Mouse (Mus musculus) stomach, embryonic 14.5 days (tissue): ENCODE data around the gene Ccdc114. TPM values are rescaled to one million over a fixed set of nuclear protein-coding genes. Genes with fewer than 3 reads are reported as not detected.
"Not testable (repeated sequence)": the region's sequence is repeated elsewhere in the genome, so short reads cannot be mapped to it uniquely, and the experiment has no call there.

Source experiments
- ATAC-seq: fragments of 200-750 bp; cut with Nextera tagmentation; 2 replicates; pipeline ENCODE4 v1.8.0; 2017; ENCODE audit warnings: low read depth, moderate TSS enrichment; ENCODE audit not compliant: insufficient number of reproducible peaks, insufficient read depth, low FRiP score
- H3K27ac ChIP-seq: fragments of 300-500 bp; sonication (generic); 2 replicates; pipeline ENCODE4 v1.5.1; 2014; ENCODE audit warnings: mild to moderate bottlenecking, low read length, moderate library complexity, mixed read lengths
- H3K27me3 ChIP-seq: fragments of 300-500 bp; sonication (generic); 2 replicates; pipeline ENCODE4 v1.6.1; 2014; ENCODE audit warnings: low read length, control low read depth, mixed read lengths; ENCODE audit not compliant: control insufficient read depth, insufficient read depth
- H3K36me3 ChIP-seq: fragments of 300-500 bp; sonication (generic); 2 replicates; pipeline ENCODE4 v1.6.1; 2014; ENCODE audit warnings: mild to moderate bottlenecking, control low read depth, low read length, moderate library complexity, mixed read lengths; ENCODE audit not compliant: control insufficient read depth, insufficient read depth
- H3K4me1 ChIP-seq: fragments of 300-500 bp; sonication (generic); 2 replicates; pipeline ENCODE4 v1.6.1; 2014; ENCODE audit warnings: low read length, control low read depth, mixed read lengths; ENCODE audit not compliant: control insufficient read depth, insufficient read depth
- H3K4me2 ChIP-seq: fragments of 300-500 bp; sonication (generic); replicated peaks from 2 replicates; pipeline ENCODE4 v1.6.1; 2014; ENCODE audit warnings: low read depth, low read length, control low read depth
- H3K4me3 ChIP-seq: fragments of 300-500 bp; sonication (generic); 2 replicates; pipeline ENCODE4 v1.5.1; 2014; ENCODE audit warnings: low read depth, low read length, control low read depth
- H3K9ac ChIP-seq: fragments of 300-500 bp; sonication (generic); replicated peaks from 2 replicates; pipeline ENCODE4 v1.6.1; 2014; ENCODE audit warnings: low read depth, mild to moderate bottlenecking, control low read depth, low read length, moderate library complexity, mixed read lengths
- H3K9me3 ChIP-seq: fragments of 300-500 bp; sonication (generic); 2 replicates; pipeline ENCODE4 v1.6.1; 2016; ENCODE audit warnings: low read depth, low read length, control low read depth; ENCODE audit not compliant: control insufficient read depth
- WGBS: fragments of 180-500 bp; shearing (Covaris S2); extraction: QIAGEN DNeasy Blood & Tissue Kit; methylation state at CpG from one replicate; pipeline ENCODE4 v1.1.7; 2014; 5-methylcytosine and 5-hydroxymethylcytosine counted together
- polyA plus RNA-seq: library from polyadenylated mRNA; unstranded; fragments of >200 nt; fragmentation: Nextera tagmentation; extraction: Ambion mirVana; gene quantifications from 2 replicates; pipeline ENCODE4 v1.2.1, GENCODE M21; 2014

The Ccdc114 gene
- 3.4 and 3.5 TPM in 2 replicates for polyA plus RNA-seq

DNA sequence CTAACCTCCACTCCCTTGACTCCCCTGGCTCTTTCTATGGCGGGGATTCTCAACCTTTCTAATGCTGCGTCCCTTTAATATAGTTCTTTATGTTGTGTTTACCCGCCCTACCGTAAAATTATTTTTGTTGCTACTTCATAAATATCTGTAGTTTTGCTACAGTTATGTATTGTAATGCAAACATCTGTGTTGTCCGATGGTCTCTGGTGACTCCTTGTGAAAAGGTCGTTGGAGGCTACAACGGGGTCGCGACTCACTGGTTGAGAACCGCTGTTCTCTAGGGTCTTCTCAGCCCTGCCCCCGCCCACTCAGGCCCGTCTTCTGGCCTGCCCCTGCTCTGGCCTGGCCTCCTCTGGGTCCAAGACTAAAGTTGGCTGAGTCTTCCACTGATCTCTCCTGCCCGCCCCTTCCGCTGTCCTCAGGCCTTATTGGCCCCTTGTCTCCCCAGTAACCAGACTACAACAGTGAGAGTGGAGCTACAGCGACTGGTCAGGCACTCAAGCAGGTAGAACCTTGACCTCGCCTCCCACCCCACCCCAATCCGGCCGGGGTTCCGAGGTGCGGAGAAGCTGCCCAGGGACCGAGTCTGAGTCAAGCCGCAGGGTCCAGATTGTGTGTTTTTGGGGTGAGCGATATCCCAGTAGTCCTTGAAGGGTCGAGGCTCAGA, at the start of gene Ccdc114:
Ccdc114 (plus strand) TSS at position 311 of the 667 bp plus-strand sequence.
- WGBS, result 8% methylated on average over 24 of the region's 24 CpGs
- Histone ChIP-seq H3K4me1 (peaks cover 35% of the 10 kb centered on the region), H3K4me3 (peak within 1 kb of the TSS; percentile 35), H3K27ac (peak within 1 kb of the TSS; percentile 96), H3K36me3 (peaks cover 3% of the 10 kb centered on the region; the same call in 1 of the 2 replicates), H3K4me2 (peak within 1 kb of the TSS; percentile 50), H3K9ac (peak within 1 kb of the TSS; percentile 18; the same call in 1 of the 2 replicates), H3K9me3 (no peaks in the 10 kb centered on the region), H3K27me3 (no peaks in the 10 kb centered on the region)
- peak; percentile 44; the same call in 1 of the 2 replicates for ATAC-seq

- no peaks in the 10 kb centered on the region for H3K27me3 ChIP-seq
- H3K27ac ChIP-seq, result no peak overlapping the region
- WGBS, result 94% methylated on average over 7 of the region's 7 CpGs
- no peak overlapping the region for H3K4me3 ChIP-seq
- H3K9ac ChIP-seq, result no peak overlapping the region
- no peak overlapping the region for H3K4me2 ChIP-seq
- H3K4me1 ChIP-seq, result peaks cover 15% of the 10 kb centered on the region; the same call in 1 of the 2 replicates
- H3K36me3 ChIP-seq, result peaks cover 61% of the 10 kb centered on the region
- no peaks in the 10 kb centered on the region for H3K9me3 ChIP-seq
- no peak for ATAC-seq
These were observed 47.0 kb upstream of the Ccdc114 start for GRCm38 (mm10) chr7:45876895-45877294.

DNA sequence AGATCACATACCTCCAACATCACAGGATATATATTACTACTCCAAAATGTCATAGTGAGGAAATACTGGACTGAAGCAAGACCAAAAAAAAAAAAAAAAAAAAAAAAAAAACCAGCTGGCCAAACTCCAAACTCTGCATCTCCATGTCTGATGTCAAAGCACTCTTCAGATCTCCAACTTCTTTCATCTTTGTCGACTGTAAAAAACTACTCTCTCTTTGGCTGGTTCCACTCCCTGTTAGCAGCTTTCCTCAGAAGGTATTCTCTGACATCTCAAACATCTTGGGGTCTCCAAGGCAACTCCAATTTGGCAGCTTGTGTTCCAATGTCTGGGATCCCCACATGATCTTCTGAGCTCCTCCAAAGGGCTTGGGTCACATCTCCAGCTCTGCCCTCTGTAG, 45.6 kb upstream of the Ccdc114 start, which contains the start of gene Grin2d:
Grin2d (minus strand) TSS at position 101 of the 400 bp plus-strand sequence.
- not testable (repeated sequence) for H3K27ac ChIP-seq, H3K4me3 ChIP-seq, H3K9ac ChIP-seq, ATAC-seq, H3K27me3 ChIP-seq, H3K9me3 ChIP-seq, H3K4me2 ChIP-seq
- Histone ChIP-seq H3K36me3 (peaks cover 75% of the 10 kb centered on the region), H3K4me1 (peaks cover 15% of the 10 kb centered on the region; the same call in 1 of the 2 replicates)
- WGBS, result 97% methylated on average over 1 of the region's 1 CpGs

- WGBS, result 95% methylated on average over 4 of the region's 4 CpGs
These were observed 43.3 kb upstream of the Ccdc114 start for GRCm38 (mm10) chr7:45880531-45880930.

GRCm38 (mm10) chr7:45881011-45881410, 42.9 kb upstream of the Ccdc114 start:
- no peaks in the 10 kb centered on the region for H3K4me1 ChIP-seq
- peaks cover 77% of the 10 kb centered on the region for H3K36me3 ChIP-seq
- ATAC-seq, result no peak
- no peak overlapping the region for H3K4me2 ChIP-seq
- WGBS, result 91% methylated on average over 2 of the region's 2 CpGs
- H3K4me3 ChIP-seq, result no peak overlapping the region
- no peaks in the 10 kb centered on the region for H3K27me3 ChIP-seq
- no peak overlapping the region for H3K9ac ChIP-seq
- no peak overlapping the region for H3K27ac ChIP-seq
- no peaks in the 10 kb centered on the region for H3K9me3 ChIP-seq

More at GRCm38 (mm10) chr7:45880531-45880930, 43.3 kb upstream of the Ccdc114 start:
- Histone ChIP-seq H3K27me3 (no peaks in the 10 kb centered on the region), H3K4me1 (no peaks in the 10 kb centered on the region), H3K9me3 (no peaks in the 10 kb centered on the region), H3K4me3 (no peak overlapping the region), H3K36me3 (peaks cover 82% of the 10 kb centered on the region), H3K27ac (no peak overlapping the region), H3K9ac (no peak overlapping the region), H3K4me2 (no peak overlapping the region)
- no peak for ATAC-seq

DNA sequence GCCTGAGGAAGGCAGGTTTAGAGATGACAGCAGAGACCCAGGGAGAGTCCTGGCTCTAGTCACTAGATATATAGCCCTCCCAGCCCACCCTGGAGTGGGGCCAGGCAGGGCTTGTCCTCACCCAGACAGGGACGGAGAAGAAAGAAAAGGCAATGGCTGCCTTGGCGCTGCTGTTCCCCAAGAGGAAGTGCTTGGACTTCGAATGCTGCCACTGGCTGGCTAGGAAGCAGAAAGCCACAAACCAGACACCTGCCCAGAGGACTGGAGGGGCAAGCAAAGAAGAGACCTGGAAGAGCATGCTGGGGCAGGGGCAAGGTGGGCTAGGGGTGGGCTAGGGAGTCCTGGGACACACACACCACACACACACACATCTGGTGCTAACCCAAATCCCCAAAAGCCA, 36.6 kb upstream of the Ccdc114 start:
- no peaks in the 10 kb centered on the region for H3K27me3 ChIP-seq
- H3K9me3 ChIP-seq, result no peaks in the 10 kb centered on the region
- no peak overlapping the region for H3K27ac ChIP-seq
- no peaks in the 10 kb centered on the region for H3K4me1 ChIP-seq
- no peak overlapping the region for H3K4me3 ChIP-seq
- no peak for ATAC-seq
- 52% methylated on average over 3 of the region's 3 CpGs for WGBS
- H3K4me2 ChIP-seq, result no peak overlapping the region
- H3K36me3 ChIP-seq, result peaks cover 28% of the 10 kb centered on the region
- no peak overlapping the region for H3K9ac ChIP-seq

DNA sequence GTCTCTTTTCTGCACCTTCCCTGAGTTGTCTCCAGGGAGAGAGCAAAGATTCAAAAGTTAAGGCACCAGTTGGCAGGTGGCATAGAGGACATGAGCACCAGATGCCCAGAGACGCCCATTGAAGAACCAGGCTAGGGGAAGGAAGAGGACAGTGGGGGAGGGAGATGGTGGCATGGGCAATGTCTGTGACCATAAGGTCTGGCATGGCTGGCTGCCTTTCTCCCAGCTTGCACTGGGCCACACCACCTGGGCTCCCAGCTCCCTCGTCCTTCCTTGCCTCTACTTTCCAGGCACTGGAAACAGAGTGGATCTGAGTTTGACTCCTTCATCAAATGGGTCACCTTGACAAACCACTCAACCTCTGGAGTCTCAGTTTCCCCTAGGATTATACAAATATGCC, 31.2 kb upstream of the Ccdc114 start:
- H3K4me2 ChIP-seq, result no peak overlapping the region
- H3K4me3 ChIP-seq, result no peak overlapping the region
- ATAC-seq, result no peak
- H3K9ac ChIP-seq, result no peak overlapping the region
- H3K4me1 ChIP-seq, result peaks cover 6% of the 10 kb centered on the region; the same call in 1 of the 2 replicates
- no peaks in the 10 kb centered on the region for H3K36me3 ChIP-seq
- H3K27me3 ChIP-seq, result no peaks in the 10 kb centered on the region
- 74% methylated on average over 2 of the region's 2 CpGs for WGBS
- no peak overlapping the region for H3K27ac ChIP-seq
- H3K9me3 ChIP-seq, result no peaks in the 10 kb centered on the region

DNA sequence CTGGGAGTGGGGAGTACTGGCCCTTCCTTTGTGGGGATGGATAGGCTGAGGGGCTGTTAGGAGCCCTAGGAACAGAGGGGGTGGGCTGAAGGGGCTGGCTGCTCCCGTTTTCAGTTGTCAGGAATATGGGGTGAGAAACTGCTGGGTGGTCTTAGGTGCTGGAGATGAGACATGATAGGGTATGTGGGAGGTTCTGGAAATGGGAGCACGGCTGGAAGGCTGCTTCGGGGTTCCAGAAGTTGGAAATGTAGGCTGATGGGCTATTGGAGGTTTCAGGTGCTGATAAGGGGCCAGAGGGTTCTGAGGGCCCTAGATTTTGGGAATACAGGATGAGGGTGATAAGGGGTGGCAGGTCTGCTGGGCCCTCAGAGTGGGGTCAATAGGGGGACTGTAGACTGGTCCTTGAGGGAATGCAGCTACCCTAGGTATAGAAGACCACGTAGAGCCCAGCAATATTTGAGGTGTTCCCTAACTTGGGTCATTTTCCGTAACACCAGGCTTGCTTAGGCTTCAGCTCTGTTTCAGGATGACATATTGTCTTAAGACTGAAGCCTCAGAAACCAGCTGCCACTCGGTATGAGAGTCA, 27.8 kb upstream of the Ccdc114 start:
- peak; percentile 0; the same call in 1 of the 2 replicates for ATAC-seq
- Histone ChIP-seq H3K9ac (no peak overlapping the region), H3K27ac (peak overlapping the region; percentile 16; the same call in 1 of the 2 replicates)

More for the DNA sequence above, 27.8 kb upstream of the Ccdc114 start:
- peak overlapping the region; percentile 36 for H3K4me2 ChIP-seq
- no peak overlapping the region for H3K4me3 ChIP-seq
- H3K9me3 ChIP-seq, result no peaks in the 10 kb centered on the region
- WGBS, result 70% methylated on average over 6 of the region's 6 CpGs
- peaks cover 9% of the 10 kb centered on the region; the same call in 1 of the 2 replicates for H3K4me1 ChIP-seq
- no peaks in the 10 kb centered on the region for H3K36me3 ChIP-seq
- no peaks in the 10 kb centered on the region for H3K27me3 ChIP-seq
